Mouse (Mus musculus) kidney, adult 2 months (tissue): Measurements from ENCODE around the gene Zbtb2.

ENCODE experiments used
- CTCF ChIP-seq: fragments of 200-500 bp; conservative IDR thresholded peaks from 2 replicates; pipeline ENCODE4 v1.5.1; 2011; ENCODE audit warnings: low read depth, mild to moderate bottlenecking, control low read depth, low read length, moderate library complexity, mixed read lengths; ENCODE audit not compliant: insufficient read depth, insufficient read length
- POLR2A ChIP-seq: fragments of 200-500 bp; IDR thresholded peaks from one replicate; pipeline ENCODE4 v1.6.1; 2011; ENCODE audit warnings: low read depth, low read length, control low read depth

DNA sequence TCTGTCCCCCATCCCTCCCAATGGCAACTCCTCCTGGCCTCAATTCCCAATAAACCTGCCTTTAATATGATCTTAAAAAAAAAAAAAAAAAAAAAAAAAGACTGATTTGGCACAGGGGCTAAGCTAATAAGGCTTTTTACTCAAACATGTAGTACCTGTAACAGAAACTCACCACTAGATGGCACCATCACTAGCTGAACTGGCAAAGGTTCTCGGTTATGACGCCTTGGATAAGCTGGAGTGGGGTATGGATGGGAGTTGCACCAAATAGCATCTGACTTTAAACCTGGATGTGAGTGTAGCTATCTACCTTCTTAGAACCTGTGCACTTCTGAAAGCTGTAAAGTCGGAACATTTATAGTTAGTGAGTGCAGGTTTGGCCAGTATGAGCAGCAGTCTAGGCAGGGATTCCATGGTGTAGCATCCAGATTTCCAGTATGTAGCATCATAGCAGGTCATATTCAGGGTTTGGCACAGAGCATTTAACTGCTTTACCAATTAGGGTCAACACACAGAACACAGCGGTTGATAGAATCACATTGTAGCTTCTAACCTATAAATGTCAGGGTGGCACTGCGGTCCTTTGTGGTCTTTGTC lies 17.1 kb upstream of the Zbtb2 start:
- TF ChIP-seq CTCF, result peak; percentile 56
- TF ChIP-seq POLR2A, result no peak
